11 mouse cellular contexts compared by ENCODE assay signal in genomic region chr6:51057229-51057628, GRCm38 (mm10).
DNase-seq lines count a peak whose midpoint lies in the region; ATAC-seq lines count a peak whose summit lies in the region.
"Had no signal": no experiment of that assay in that cellular context is flagged by ENCODE, and none has a peak within 500 bp of the region (broad histone marks: within the 10 kb centered on the region; RNA-seq: fewer than 3 reads in every experiment).

No protein-coding gene starts in this region.

- WGBS in embryonic facial prominence, embryonic 12.5 days: 32% methylated on average over 7 of the region's 7 CpGs
- WGBS in hindbrain, embryonic 15.5 days: 19% methylated on average over 7 of the region's 7 CpGs
- 9% methylated on average over 7 of the region's 7 CpGs for WGBS in midbrain, embryonic 15.5 days

- H3K36me3 ChIP-seq in embryonic facial prominence, embryonic 12.5 days: no peaks in the 10 kb centered on the region
- no peaks in the 10 kb centered on the region for H3K36me3 ChIP-seq in hindbrain, embryonic 15.5 days
- H3K36me3 ChIP-seq in midbrain, embryonic 15.5 days (replicated peaks): no peaks in the 10 kb centered on the region
- H3K36me3 ChIP-seq: liver, embryonic 15.5 days had no signal

- H3K9ac ChIP-seq in embryonic facial prominence, embryonic 12.5 days: no peak overlapping the region
- H3K9ac ChIP-seq in hindbrain, embryonic 15.5 days: no peak overlapping the region
- no peak overlapping the region for H3K9ac ChIP-seq in midbrain, embryonic 15.5 days
- H3K9ac ChIP-seq: liver, embryonic 15.5 days had no signal

- H3K4me1 ChIP-seq in embryonic facial prominence, embryonic 12.5 days: peaks cover 12% of the 10 kb centered on the region
- H3K4me1 ChIP-seq in hindbrain, embryonic 15.5 days (replicated peaks): peaks cover 23% of the 10 kb centered on the region
- H3K4me1 ChIP-seq in midbrain, embryonic 15.5 days: peaks cover 11% of the 10 kb centered on the region
- H3K4me1 ChIP-seq: liver, embryonic 15.5 days had no signal

- H3K4me2 ChIP-seq in embryonic facial prominence, embryonic 12.5 days (replicated peaks): no peak overlapping the region
- H3K4me2 ChIP-seq in hindbrain, embryonic 15.5 days: no peak overlapping the region
- H3K4me2 ChIP-seq in midbrain, embryonic 15.5 days: no peak overlapping the region
- H3K4me2 ChIP-seq: liver, embryonic 15.5 days had no signal

- peak; percentile 70 to 73 for DNase-seq in cerebellum, postnatal 10 days
- no peak for DNase-seq in cerebellum, adult 9-11 months
- DNase-seq in gastrocnemius, adult 8-10 months (ENCODE audit: low spot score in 2 of 2): no peak
- no peak for DNase-seq in spleen, postnatal 10 days (ENCODE audit: low spot score in 2 of 2)
- no peak for DNase-seq in testis, postnatal 14 days (ENCODE audit: low spot score)

- no peaks in the 10 kb centered on the region for H3K27me3 ChIP-seq in embryonic facial prominence, embryonic 12.5 days
- H3K27me3 ChIP-seq in hindbrain, embryonic 15.5 days: no peaks in the 10 kb centered on the region
- no peaks in the 10 kb centered on the region for H3K27me3 ChIP-seq in midbrain, embryonic 15.5 days (replicated peaks)
- H3K27me3 ChIP-seq: liver, embryonic 15.5 days; Patski had no signal

- H3K27ac ChIP-seq in embryonic facial prominence, embryonic 12.5 days: peak overlapping the region; percentile 55
- H3K27ac ChIP-seq in hindbrain, embryonic 15.5 days (replicated peaks): peak overlapping the region; percentile 58
- H3K27ac ChIP-seq in midbrain, embryonic 15.5 days: peak overlapping the region; percentile 53
- H3K27ac ChIP-seq: liver, embryonic 15.5 days had no signal

- no peak for ATAC-seq in embryonic facial prominence, embryonic 12.5 days (ENCODE audit: insufficient number of reproducible peaks, insufficient read depth, low FRiP score, low TSS enrichment)
- peak; percentile 89 for ATAC-seq in hindbrain, embryonic 15.5 days (ENCODE audit: low FRiP score, low read depth)
- peak; percentile 88 for ATAC-seq in midbrain, embryonic 15.5 days (replicated peaks)
- ATAC-seq: Patski had no signal

- H3K4me3 ChIP-seq in embryonic facial prominence, embryonic 12.5 days: no peak overlapping the region
- no peak overlapping the region for H3K4me3 ChIP-seq in hindbrain, embryonic 15.5 days
- no peak overlapping the region for H3K4me3 ChIP-seq in midbrain, embryonic 15.5 days
- H3K4me3 ChIP-seq: liver, embryonic 15.5 days; myocyte had no signal

- no peaks in the 10 kb centered on the region for H3K9me3 ChIP-seq in embryonic facial prominence, embryonic 12.5 days
- H3K9me3 ChIP-seq in hindbrain, embryonic 15.5 days: no peaks in the 10 kb centered on the region
- no peaks in the 10 kb centered on the region for H3K9me3 ChIP-seq in midbrain, embryonic 15.5 days
- H3K9me3 ChIP-seq: liver, embryonic 15.5 days had no signal

Comparison
In these comparisons a context has a peak if more than half of its experiments do, and no peak if none do; other contexts are left out.
1. DNase-seq: peak in cerebellum, postnatal 10 days (2 of 2); none in cerebellum, adult 9-11 months (single experiment), gastrocnemius, adult 8-10 months (0 of 2), spleen, postnatal 10 days (0 of 2) and testis, postnatal 14 days (single experiment).
2. Peak in every context shown above with its lines, with median percentiles within 50 percentile points of each other: H3K27ac ChIP-seq.